Mouse (Mus musculus): ENCODE measurements around the gene Btbd3. TPM values are rescaled to one million over a fixed set of nuclear protein-coding genes. Genes with fewer than 3 reads are reported as not detected.

Btbd3 gene
- polyA plus RNA-seq, 1 experiment: 4.4 TPM

GRCm38 (mm10) chr2:138261140-138261539 lies 4.8 kb downstream of the Btbd3 start:
- Histone ChIP-seq H3K4me1 (ENCODE audit: control insufficient read depth, insufficient read depth, low read length) (peaks cover 6% of the 10 kb centered on the region; the same call in 1 of the 2 replicates), H3K4me3 (ENCODE audit: insufficient read depth, low read length) (no peak overlapping the region), H3K27ac (ENCODE audit: insufficient read depth, low read depth, low read length) (no peak overlapping the region)
- TF ChIP-seq CTCF (IDR thresholded peaks at IDR 0.05; ENCODE audit: low read depth, low read length) (no peak), POLR2A (IDR thresholded peaks at IDR 0.05; ENCODE audit: borderline replicate concordance, low read depth, low read length) (no peak)

DNA sequence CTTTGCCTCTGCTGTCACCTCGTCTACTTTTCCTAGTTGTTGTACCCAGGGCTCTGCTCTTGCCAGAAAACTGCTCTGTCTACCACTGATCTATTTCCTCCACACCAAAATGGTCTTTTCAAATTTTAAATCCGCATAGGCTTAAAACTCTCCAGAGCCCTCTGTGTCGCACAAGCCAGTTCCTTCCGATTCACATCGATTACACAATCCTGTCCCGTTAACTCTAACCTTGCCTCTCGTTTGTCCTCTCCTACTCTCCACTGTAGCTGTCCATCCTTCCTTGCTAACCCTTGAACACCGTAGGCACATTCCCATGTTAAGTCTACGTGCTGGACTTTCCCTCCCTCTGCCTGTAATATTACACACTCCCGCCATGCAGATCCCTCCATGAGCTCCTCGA lies 6.5 kb downstream of the Btbd3 start:
- H3K4me1 ChIP-seq (ENCODE audit: control insufficient read depth, insufficient read depth, low read length): peaks cover 10% of the 10 kb centered on the region; the same call in 1 of the 2 replicates
- TF ChIP-seq CTCF (IDR thresholded peaks at IDR 0.05; ENCODE audit: low read depth, low read length): no peak
- no peak for TF ChIP-seq POLR2A (IDR thresholded peaks at IDR 0.05; ENCODE audit: borderline replicate concordance, low read depth, low read length)
- no peak overlapping the region for H3K27ac ChIP-seq (ENCODE audit: insufficient read depth, low read depth, low read length)
- no peak overlapping the region for H3K4me3 ChIP-seq (ENCODE audit: insufficient read depth, low read length)

DNA sequence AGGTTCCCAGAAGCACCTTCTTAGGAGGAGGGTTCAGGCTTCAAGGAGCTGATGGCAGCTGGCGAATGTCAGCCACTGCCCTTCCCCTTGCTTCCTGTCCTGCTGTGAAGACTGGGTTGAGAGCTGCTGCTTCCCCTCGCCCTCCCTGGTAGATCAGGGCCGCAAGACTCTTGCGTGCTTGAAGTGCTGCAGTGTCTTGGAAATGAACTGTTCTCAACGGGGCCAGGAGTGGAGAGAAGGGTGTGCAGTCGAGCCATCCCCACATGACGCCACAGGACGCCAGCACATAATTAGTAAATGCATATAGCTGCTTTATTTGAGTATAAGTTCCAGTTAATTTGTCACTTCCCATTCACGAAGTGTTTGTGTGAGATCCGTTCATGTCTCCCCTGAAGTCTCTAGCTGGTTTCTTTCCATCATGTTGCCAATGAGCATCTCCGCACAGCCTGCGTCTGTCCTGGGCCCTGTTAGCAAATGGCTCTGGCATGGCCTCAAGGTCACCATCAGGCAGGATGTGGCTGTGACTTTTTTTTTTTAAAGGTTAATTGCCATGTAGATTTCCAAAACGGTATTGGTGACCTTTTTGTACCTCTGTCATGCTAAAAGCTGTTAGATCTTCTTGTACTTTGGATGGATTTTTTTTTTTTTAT lies 9.1 kb downstream of the Btbd3 start:
- Histone ChIP-seq H3K27ac (ENCODE audit: insufficient read depth, low read depth, low read length) (no peak overlapping the region), H3K4me3 (ENCODE audit: insufficient read depth, low read length) (no peak overlapping the region), H3K4me1 (ENCODE audit: control insufficient read depth, insufficient read depth, low read length) (peaks cover 6% of the 10 kb centered on the region; the same call in 1 of the 2 replicates)
- TF ChIP-seq POLR2A (IDR thresholded peaks at IDR 0.05; ENCODE audit: borderline replicate concordance, low read depth, low read length): no peak
- TF ChIP-seq CTCF (IDR thresholded peaks at IDR 0.05; ENCODE audit: low read depth, low read length): no peak

DNA sequence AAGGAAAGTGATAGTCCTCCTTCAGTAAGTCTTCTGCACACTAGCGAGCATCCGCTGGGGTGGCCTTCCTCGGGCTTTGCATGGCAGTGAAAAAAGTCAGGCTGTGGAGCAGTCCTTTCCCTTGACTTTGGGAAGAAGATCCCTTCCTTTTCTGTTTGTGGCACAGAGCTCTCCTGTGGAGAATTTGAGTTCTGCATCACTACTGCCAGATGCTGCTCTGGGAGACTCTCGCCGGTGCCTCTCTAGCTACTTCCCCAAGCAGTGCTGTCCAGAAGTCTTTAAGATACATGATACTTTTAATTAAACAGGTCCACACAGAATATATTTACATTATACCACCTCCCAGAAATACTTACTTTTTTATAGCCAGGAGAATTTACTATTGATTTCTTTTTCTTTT lies 10.3 kb downstream of the Btbd3 start:
- Histone ChIP-seq H3K4me3 (ENCODE audit: insufficient read depth, low read length) (no peak overlapping the region), H3K27ac (ENCODE audit: insufficient read depth, low read depth, low read length) (no peak overlapping the region), H3K4me1 (ENCODE audit: control insufficient read depth, insufficient read depth, low read length) (peaks cover 6% of the 10 kb centered on the region; the same call in 1 of the 2 replicates)
- TF ChIP-seq CTCF (IDR thresholded peaks at IDR 0.05; ENCODE audit: low read depth, low read length): no peak
- no peak for TF ChIP-seq POLR2A (IDR thresholded peaks at IDR 0.05; ENCODE audit: borderline replicate concordance, low read depth, low read length)

- Histone ChIP-seq H3K4me1 (ENCODE audit: control insufficient read depth, insufficient read depth, low read length) (peaks cover 6% of the 10 kb centered on the region; the same call in 1 of the 2 replicates), H3K4me3 (ENCODE audit: insufficient read depth, low read length) (no peak overlapping the region)
- TF ChIP-seq POLR2A (IDR thresholded peaks at IDR 0.05; ENCODE audit: borderline replicate concordance, low read depth, low read length): no peak
- no peak for TF ChIP-seq CTCF (IDR thresholded peaks at IDR 0.05; ENCODE audit: low read depth, low read length)
Measured at GRCm38 (mm10) chr2:138267852-138268513, 11.6 kb downstream of the Btbd3 start.

DNA sequence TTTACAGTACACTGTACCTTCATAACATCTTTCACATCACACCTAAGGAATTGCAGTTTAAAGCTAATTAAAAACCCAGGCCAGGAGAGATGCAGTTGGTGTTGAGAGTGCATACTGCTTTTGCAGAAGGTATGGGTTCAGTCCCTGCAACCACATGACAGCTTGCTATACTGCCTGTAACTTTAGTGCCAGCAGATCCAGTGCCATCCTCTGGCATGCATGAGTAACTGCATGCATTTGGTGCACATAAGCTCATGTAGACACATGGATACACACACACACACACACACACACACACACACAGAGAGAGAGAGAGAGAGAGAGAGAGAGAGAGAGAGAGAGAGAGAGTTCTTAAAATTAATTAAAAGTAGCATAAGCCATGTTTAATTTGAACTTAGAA lies 13.0 kb downstream of the Btbd3 start:
- Histone ChIP-seq H3K4me3 (ENCODE audit: insufficient read depth, low read length) (no peak overlapping the region), H3K27ac (ENCODE audit: insufficient read depth, low read depth, low read length) (no peak overlapping the region), H3K4me1 (ENCODE audit: control insufficient read depth, insufficient read depth, low read length) (0 out of 2 replicates have a peak, but pooled peaks cover 4% of the 10 kb centered on the region)
- no peak for TF ChIP-seq CTCF (IDR thresholded peaks at IDR 0.05; ENCODE audit: low read depth, low read length)
- no peak for TF ChIP-seq POLR2A (IDR thresholded peaks at IDR 0.05; ENCODE audit: borderline replicate concordance, low read depth, low read length)

More at GRCm38 (mm10) chr2:138267852-138268513, 11.6 kb downstream of the Btbd3 start:
- no peak overlapping the region for H3K27ac ChIP-seq (ENCODE audit: insufficient read depth, low read depth, low read length)

- no peak overlapping the region for H3K4me3 ChIP-seq (ENCODE audit: insufficient read depth, low read length)
- TF ChIP-seq CTCF (IDR thresholded peaks at IDR 0.05; ENCODE audit: low read depth, low read length) (no peak), POLR2A (IDR thresholded peaks at IDR 0.05; ENCODE audit: borderline replicate concordance, low read depth, low read length) (no peak)
- no peak overlapping the region for H3K27ac ChIP-seq (ENCODE audit: insufficient read depth, low read depth, low read length)
- peaks cover 4% of the 10 kb centered on the region for H3K4me1 ChIP-seq (ENCODE audit: control insufficient read depth, insufficient read depth, low read length)
Measured at GRCm38 (mm10) chr2:138273404-138274073, 17.2 kb downstream of the Btbd3 start.

GRCm38 (mm10) chr2:138274086-138274485 lies 17.7 kb downstream of the Btbd3 start:
- no peak overlapping the region for H3K4me3 ChIP-seq (ENCODE audit: insufficient read depth, low read length)
- no peak for TF ChIP-seq CTCF (IDR thresholded peaks at IDR 0.05; ENCODE audit: low read depth, low read length)
- TF ChIP-seq POLR2A (IDR thresholded peaks at IDR 0.05; ENCODE audit: borderline replicate concordance, low read depth, low read length): no peak
- no peak overlapping the region for H3K27ac ChIP-seq (ENCODE audit: insufficient read depth, low read depth, low read length)
- peaks cover 4% of the 10 kb centered on the region for H3K4me1 ChIP-seq (ENCODE audit: control insufficient read depth, insufficient read depth, low read length)

DNA sequence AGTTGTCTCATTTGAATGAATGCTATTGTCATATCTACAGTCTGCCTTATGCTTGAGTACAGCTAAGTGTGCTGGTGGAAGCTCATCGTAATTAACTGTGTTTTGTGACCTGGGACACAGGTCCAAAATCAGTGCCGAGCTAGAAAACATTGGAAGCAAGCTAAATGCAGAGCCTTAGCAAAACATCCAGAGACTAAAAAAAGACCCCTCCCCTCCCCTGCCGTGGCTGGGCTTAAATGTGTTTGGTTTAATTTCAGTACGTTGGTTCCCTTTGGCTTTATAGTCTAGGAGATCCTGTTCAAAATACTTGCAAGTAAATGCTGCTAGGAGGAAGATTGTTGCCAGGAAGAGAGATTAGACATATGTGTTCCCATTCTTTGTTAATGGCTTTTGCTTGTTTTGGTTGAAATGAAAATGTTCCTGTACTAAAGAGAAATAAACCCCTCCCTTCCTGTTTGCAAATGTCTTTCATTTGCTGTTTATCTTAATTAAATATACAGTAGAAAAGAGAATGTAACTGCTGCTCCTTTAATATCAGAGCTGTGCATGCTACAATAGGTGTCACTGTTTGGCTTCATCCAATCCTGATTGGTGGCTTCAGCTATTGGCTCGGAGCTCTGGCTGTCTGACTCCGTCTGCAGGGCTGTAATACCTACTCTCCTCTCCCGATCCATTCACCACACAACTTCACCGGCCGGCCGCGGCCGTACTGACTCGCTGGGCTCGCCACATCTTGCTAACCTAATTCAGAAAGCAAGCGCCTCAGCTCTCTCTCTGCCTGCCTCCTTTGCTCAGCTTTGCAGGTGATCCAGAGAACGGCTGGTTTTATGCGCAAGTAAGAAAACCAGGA lies 21.7 kb downstream of the Btbd3 start:
- Histone ChIP-seq H3K4me1 (ENCODE audit: control insufficient read depth, insufficient read depth, low read length) (peaks cover 4% of the 10 kb centered on the region), H3K4me3 (ENCODE audit: insufficient read depth, low read length) (no peak overlapping the region), H3K27ac (ENCODE audit: insufficient read depth, low read depth, low read length) (no peak overlapping the region)
- no peak for TF ChIP-seq POLR2A (IDR thresholded peaks at IDR 0.05; ENCODE audit: borderline replicate concordance, low read depth, low read length)
- TF ChIP-seq CTCF (IDR thresholded peaks at IDR 0.05; ENCODE audit: low read depth, low read length): no peak

Data from bone marrow macrophage, adult 2 months (primary cell).